Mouse (Mus musculus) liver, postnatal 0 days (tissue): ENCODE results near the gene Ikzf3.

Experiments used
- CTCF ChIP-seq: sonication (generic); IDR thresholded peaks from 2 replicates; pipeline ENCODE4 v1.5.1; 2016; ENCODE audit warnings: antibody characterized with exemption, low read depth
- EP300 ChIP-seq: IDR thresholded peaks from 2 replicates; pipeline ENCODE4 v1.6.1; 2016; ENCODE audit warnings: antibody characterized with exemption, low read depth, mild to moderate bottlenecking

DNA sequence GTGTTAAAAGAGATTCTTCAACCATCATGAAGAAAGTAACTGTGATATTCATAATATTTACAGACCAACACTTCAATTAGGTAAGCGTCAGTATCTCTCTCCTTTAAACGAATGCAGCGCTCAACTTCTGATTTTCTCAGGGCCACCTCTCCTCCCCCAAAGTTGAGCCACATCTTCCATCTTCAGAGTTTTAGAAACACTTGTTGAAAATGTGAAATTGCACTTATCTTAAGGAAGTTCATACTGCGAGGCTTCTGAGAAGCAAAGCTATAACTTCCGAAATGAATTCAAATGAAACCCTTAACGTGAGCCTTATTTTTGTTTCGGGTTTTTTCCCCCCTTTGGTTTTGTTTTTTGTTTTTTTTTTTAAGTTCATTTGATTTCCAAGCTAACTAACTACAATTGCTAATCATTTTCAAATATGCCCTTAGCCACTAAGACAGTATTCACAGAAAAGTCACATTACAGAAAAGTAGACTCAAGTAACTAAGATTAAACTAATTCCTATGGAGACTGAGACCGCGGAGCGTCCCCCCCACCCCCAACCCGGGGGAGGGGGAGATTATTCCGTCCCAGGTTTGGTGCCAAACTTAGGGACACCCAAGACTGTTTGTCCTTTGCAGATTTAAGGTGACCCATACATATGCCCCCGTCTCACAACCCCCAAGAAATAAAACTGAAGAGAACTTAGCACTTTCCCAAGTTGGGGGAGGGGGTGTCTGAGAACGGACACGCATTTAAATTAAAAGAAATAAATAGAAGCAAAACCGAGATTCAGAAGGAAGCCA is 747 bp downstream of the Ikzf3 start:
- no peak for TF ChIP-seq CTCF
- TF ChIP-seq EP300 = no peak
